8 mouse cellular contexts compared by ENCODE assay signal in genomic region chr12:54986052-54986717, GRCm38 (mm10). TPM values are rescaled to one million over a fixed set of nuclear protein-coding genes. Genes with fewer than 3 reads are reported as not detected.
A peak's percentile ranks its signal among the peaks of the same experiment; 100 is the strongest.
DNase-seq lines count a peak whose midpoint lies in the region; ATAC-seq and TF ChIP-seq lines count a peak whose summit lies in the region.

TSS of gene Gm20403 (minus strand) at chr12:54986529.

- ATAC-seq in forebrain, embryonic 12.5 days (ENCODE audit: low FRiP score) = peak; percentile 66
- ATAC-seq in lung, embryonic 16.5 days (ENCODE audit: low read depth) = peak; percentile 83

- TF ChIP-seq EP300 in MEL (IDR thresholded peaks at IDR 0.05; ENCODE audit: low read depth in 1 of 2, low read length in 2 of 2) = peak in 1 of 2 experiments; percentile 17; a peak in 1 of 4 replicates

- H3K27me3 ChIP-seq in MEL (ENCODE audit: control insufficient read depth in 1 of 2, insufficient read depth in 2 of 2, low read length in 2 of 2) = no peaks in the 10 kb centered on the region
- no peaks in the 10 kb centered on the region for H3K27me3 ChIP-seq in forebrain, embryonic 12.5 days
- H3K27me3 ChIP-seq in lung, embryonic 16.5 days (ENCODE audit: control insufficient read depth, insufficient read depth, low read depth, low read length) = no peaks in the 10 kb centered on the region

- WGBS in forebrain, embryonic 12.5 days = under 1% methylated on average over 59 of the region's 60 CpGs
- WGBS in lung, embryonic 16.5 days = under 1% methylated on average over 59 of the region's 60 CpGs
- WGBS in olfactory bulb, adult 2 months = under 1% methylated on average over 52 of the region's 60 CpGs

- no peak for TF ChIP-seq RAD21 in MEL (IDR thresholded peaks at IDR 0.05; ENCODE audit: low read depth, low read length)

- TF ChIP-seq POLR2A in MEL (IDR thresholded peaks at IDR 0.05; ENCODE audit: control insufficient read depth in 1 of 2, insufficient read depth in 1 of 2, low read depth in 1 of 2, low read length in 2 of 2, poor library complexity in 1 of 2) = peak; percentile 92 to 98
- TF ChIP-seq POLR2A in olfactory bulb, adult 2 months (IDR thresholded peaks at IDR 0.05; ENCODE audit: insufficient read depth, low read depth, low read length) = peak; percentile 38; the same call in 1 of the 2 replicates

- peak within 1 kb of the TSS; percentile 100 for H3K9ac ChIP-seq in MEL (ENCODE audit: control insufficient read depth, low read depth, low read length, poor library complexity, severe bottlenecking)
- peak within 1 kb of the TSS; percentile 93 for H3K9ac ChIP-seq in forebrain, embryonic 12.5 days
- peak within 1 kb of the TSS; percentile 88 for H3K9ac ChIP-seq in lung, embryonic 16.5 days (ENCODE audit: low read length)

- H3K4me2 ChIP-seq in forebrain, embryonic 12.5 days = peak within 1 kb of the TSS; percentile 89
- peak within 1 kb of the TSS; percentile 86 for H3K4me2 ChIP-seq in lung, embryonic 16.5 days (ENCODE audit: low read depth, low read length)

- intact Hi-C loops in heart, postnatal 10 days (cut with DNase I) = loop anchor here (10.0 kb wide), 1 partner anchor 459 kb away; no protein-coding TSS in a partner anchor

- H3K4me3 ChIP-seq in MEL (ENCODE audit: control insufficient read depth in 1 of 2, insufficient read depth in 1 of 2, low read depth in 2 of 2, low read length in 2 of 2) = peak within 1 kb of the TSS; percentile 92 to 97
- peak within 1 kb of the TSS; percentile 95 for H3K4me3 ChIP-seq in forebrain, embryonic 12.5 days (replicated peaks)
- peak within 1 kb of the TSS; percentile 93 for H3K4me3 ChIP-seq in lung, embryonic 16.5 days (ENCODE audit: low read length)
- H3K4me3 ChIP-seq in olfactory bulb, adult 2 months (ENCODE audit: insufficient read depth, low read depth, low read length) = peak within 1 kb of the TSS; percentile 98

- peaks cover 26 to 39% of the 10 kb centered on the region in 2 experiments for H3K4me1 ChIP-seq in MEL (ENCODE audit: control insufficient read depth in 1 of 2, insufficient read depth in 2 of 2, low read length in 2 of 2)
- H3K4me1 ChIP-seq in forebrain, embryonic 12.5 days = peaks cover 9% of the 10 kb centered on the region
- H3K4me1 ChIP-seq in lung, embryonic 16.5 days (replicated peaks; ENCODE audit: control insufficient read depth, insufficient read depth, low read length) = peaks cover 8% of the 10 kb centered on the region; the same call in 1 of the 2 replicates
- peaks cover 5% of the 10 kb centered on the region; the same call in 1 of the 2 replicates for H3K4me1 ChIP-seq in olfactory bulb, adult 2 months (ENCODE audit: control insufficient read depth, insufficient read depth, low read length)

- H3K27ac ChIP-seq in MEL (ENCODE audit: control insufficient read depth, low read depth, low read length) = peak within 1 kb of the TSS; percentile 100
- peak within 1 kb of the TSS; percentile 92 for H3K27ac ChIP-seq in forebrain, embryonic 12.5 days
- H3K27ac ChIP-seq in lung, embryonic 16.5 days (ENCODE audit: low read length) = peak within 1 kb of the TSS; percentile 94
- H3K27ac ChIP-seq in olfactory bulb, adult 2 months (ENCODE audit: insufficient read depth, low read depth, low read length) = no peak within 1 kb of the TSS

- TF ChIP-seq CTCF in MEL (IDR thresholded peaks at IDR 0.05 in 2 of 3, conservative IDR thresholded peaks at IDR 0.05 in 1 of 3; ENCODE audit: control insufficient read depth in 1 of 3, insufficient read depth in 1 of 3, low read depth in 2 of 3, low read length in 3 of 3, poor library complexity in 1 of 3, severe bottlenecking in 1 of 3) = no peak
- TF ChIP-seq CTCF in olfactory bulb, adult 2 months (IDR thresholded peaks at IDR 0.05; ENCODE audit: insufficient read depth, low read depth, low read length) = no peak

- H3K79me2 ChIP-seq in MEL (ENCODE audit: control insufficient read depth, insufficient read depth, low read length, poor library complexity) = peaks cover 48% of the 10 kb centered on the region

- no peaks in the 10 kb centered on the region for H3K9me3 ChIP-seq in MEL (replicated peaks; ENCODE audit: insufficient read depth, low read length)
- no peaks in the 10 kb centered on the region for H3K9me3 ChIP-seq in forebrain, embryonic 12.5 days
- H3K9me3 ChIP-seq in lung, embryonic 16.5 days (ENCODE audit: control insufficient read depth, low read length) = no peaks in the 10 kb centered on the region

- peaks cover 13 to 49% of the 10 kb centered on the region in 2 experiments for H3K36me3 ChIP-seq in MEL (ENCODE audit: control insufficient read depth in 1 of 2, insufficient read depth in 2 of 2, low read length in 2 of 2)
- 0 out of 2 replicates have a peak, but pooled peaks cover 4% of the 10 kb centered on the region for H3K36me3 ChIP-seq in forebrain, embryonic 12.5 days (replicated peaks)
- no peaks in the 10 kb centered on the region for H3K36me3 ChIP-seq in lung, embryonic 16.5 days (ENCODE audit: control insufficient read depth, insufficient read depth, low read length)

- DNase-seq in MEL (ENCODE audit: low read depth, low spot score) = peak; percentile 94
- DNase-seq in c-Kit-positive CD71-positive TER-119-negative erythroid progenitor cells, embryonic 14.5 days (ENCODE audit: low read depth) = peak; percentile 72
- DNase-seq in heart, postnatal 10 days = peak; percentile 66 to 78
- DNase-seq in kidney, postnatal 25 days = peak; percentile 75 to 88
- DNase-seq in thymus, postnatal 0 days (ENCODE audit: low spot score) = peak; percentile 62

TF ChIP-seq in MEL, 35 proteins besides CTCF, POLR2A, EP300 and RAD21 (continues in another document):
- TF ChIP-seq MXI1 (IDR thresholded peaks at IDR 0.05; ENCODE audit: low read depth, low read length) = peak; percentile 86
- peak; percentile 86 for TF ChIP-seq MAX (IDR thresholded peaks at IDR 0.05; ENCODE audit: low read length)
- TF ChIP-seq JUND (IDR thresholded peaks at IDR 0.05; ENCODE audit: low read depth, low read length) = no peak
- peak; percentile 83; the same call in 1 of the 2 replicates for TF ChIP-seq CHD1 (IDR thresholded peaks at IDR 0.05; ENCODE audit: low read depth, low read length)
- TF ChIP-seq RCOR1 (IDR thresholded peaks at IDR 0.05; ENCODE audit: low read depth, low read length) = no peak
- no peak for TF ChIP-seq USF1 (IDR thresholded peaks at IDR 0.05; ENCODE audit: low read depth, low read length)
- TF ChIP-seq KAT2A (conservative IDR thresholded peaks at IDR 0.05; ENCODE audit: low read depth, low read length) = no peak; the same call in 1 of the 2 replicates
- no peak for TF ChIP-seq MAZ (IDR thresholded peaks at IDR 0.05; ENCODE audit: low read depth, low read length)
- TF ChIP-seq NELFE (IDR thresholded peaks at IDR 0.05; ENCODE audit: low read depth, low read length) = peak; percentile 95
- no peak for TF ChIP-seq ZKSCAN1 (IDR thresholded peaks at IDR 0.05; ENCODE audit: low read depth, low read length)
- TF ChIP-seq TBP (IDR thresholded peaks at IDR 0.05; ENCODE audit: low read depth, low read length) = peak; percentile 95
- peak; percentile 88 for TF ChIP-seq ELF1 (IDR thresholded peaks at IDR 0.05; ENCODE audit: low read depth, low read length)
- no peak for TF ChIP-seq NRF1 (IDR thresholded peaks at IDR 0.05; ENCODE audit: insufficient read depth, low read depth, low read length, poor library complexity, severe bottlenecking)
- TF ChIP-seq GABPA (IDR thresholded peaks at IDR 0.05; ENCODE audit: low read depth, low read length) = no peak
- TF ChIP-seq ZC3H11A (IDR thresholded peaks at IDR 0.05; ENCODE audit: low read depth, low read length) = no peak
- 0 out of 2 replicates have a peak, but pooled peaks have one; percentile 63 for TF ChIP-seq HCFC1 (IDR thresholded peaks at IDR 0.05; ENCODE audit: low read depth, low read length)
- peak; percentile 85 for TF ChIP-seq SIN3A (IDR thresholded peaks at IDR 0.05; ENCODE audit: low read length)
- TF ChIP-seq TCF12 (IDR thresholded peaks at IDR 0.05; ENCODE audit: low read depth, low read length) = peak; percentile 70
- no peak for TF ChIP-seq BHLHE40 (IDR thresholded peaks at IDR 0.05; ENCODE audit: borderline replicate concordance, low read depth, low read length)
- no peak for TF ChIP-seq MEF2A (IDR thresholded peaks at IDR 0.05; ENCODE audit: extremely low read depth, insufficient replicate concordance, low read depth, low read length, poor library complexity, severe bottlenecking)
- no peak for TF ChIP-seq USF2 (IDR thresholded peaks at IDR 0.05; ENCODE audit: borderline replicate concordance in 1 of 2, insufficient read depth in 1 of 2, low read depth in 1 of 2, low read length in 2 of 2)
- TF ChIP-seq ETS1 (IDR thresholded peaks at IDR 0.05; ENCODE audit: low read depth, low read length) = peak; percentile 71; the same call in 1 of the 2 replicates
- peak; percentile 95 for TF ChIP-seq MYC (IDR thresholded peaks at IDR 0.05; ENCODE audit: low read depth, low read length)
- no peak; the same call in 1 of the 2 replicates for TF ChIP-seq POLR2AphosphoS5 (IDR thresholded peaks at IDR 0.05; ENCODE audit: borderline replicate concordance, low read depth, low read length)
- TF ChIP-seq MAFK (IDR thresholded peaks at IDR 0.05; ENCODE audit: borderline replicate concordance, low read depth, low read length) = no peak
- no peak for TF ChIP-seq ZNF384 (IDR thresholded peaks at IDR 0.05; ENCODE audit: low read depth, low read length)
- peak; percentile 93 for TF ChIP-seq POLR2AphosphoS2 (IDR thresholded peaks at IDR 0.05; ENCODE audit: low read length)
- TF ChIP-seq SMC3 (IDR thresholded peaks at IDR 0.05; ENCODE audit: low read depth, low read length) = no peak
- no peak for TF ChIP-seq CHD2 (IDR thresholded peaks at IDR 0.05; ENCODE audit: low read length)
- no peak for TF ChIP-seq TAL1 (IDR thresholded peaks at IDR 0.05; ENCODE audit: low read length)
- TF ChIP-seq ZMIZ1 (IDR thresholded peaks at IDR 0.05; ENCODE audit: low read depth, low read length) = peak; percentile 95; the same call in 1 of the 2 replicates
- no peak for TF ChIP-seq E2F4 (IDR thresholded peaks at IDR 0.05; ENCODE audit: borderline replicate concordance, low read depth, low read length)
- peak; percentile 87 for TF ChIP-seq GATA1 (IDR thresholded peaks at IDR 0.05; ENCODE audit: low read depth, low read length)

RNA-seq across cellular contexts. Expression of gene Gm20403, which starts in this region (rescaled TPM):
- total RNA-seq in MEL (2012; rRNA removed) = not detected in 2 replicates
- not detected for polyA plus RNA-seq in MEL (2012; ENCODE audit: insufficient read depth in 1 of 2, insufficient read length in 2 of 2, low read depth in 1 of 2, low replicate concordance in 2 of 2, missing spikeins in 1 of 2)
- not detected in 2 replicates for polyA plus RNA-seq in forebrain, embryonic 12.5 days (2016; fragmentation: Nextera tagmentation; extraction: Ambion mirVana)
- total RNA-seq in heart, postnatal 10 days (2021) = not detected
- not detected in 2 replicates for polyA plus RNA-seq in lung, embryonic 16.5 days (2015; fragmentation: Nextera tagmentation; extraction: Ambion mirVana)
- polyA plus RNA-seq in olfactory bulb, adult 2 months (2012; ENCODE audit: insufficient read depth, insufficient read length, low replicate concordance, missing spikeins) = not detected in 2 replicates
- not detected in 2 replicates for polyA plus RNA-seq in thymus, postnatal 0 days (2015; fragmentation: Nextera tagmentation; extraction: Ambion mirVana)

Comparison
In these comparisons a context has a peak if more than half of its experiments do, and no peak if none do; other contexts are left out.
1. Peak in DNase-seq, H3K4me3 ChIP-seq, H3K27ac ChIP-seq and H3K9ac ChIP-seq in MEL; RNA of the gene not detected or under 1 TPM.
2. Peak in ATAC-seq, H3K4me3 ChIP-seq, H3K27ac ChIP-seq, H3K9ac ChIP-seq and H3K4me2 ChIP-seq in forebrain, embryonic 12.5 days; RNA of the gene not detected or under 1 TPM.
3. Peak in DNase-seq in heart, postnatal 10 days; RNA of the gene not detected or under 1 TPM.
4. Peak in ATAC-seq, H3K4me3 ChIP-seq, H3K27ac ChIP-seq, H3K9ac ChIP-seq and H3K4me2 ChIP-seq in lung, embryonic 16.5 days; RNA of the gene not detected or under 1 TPM.
5. Peak in DNase-seq in thymus, postnatal 0 days; RNA of the gene not detected or under 1 TPM.